ENCODE assay signal across 36 mouse cellular contexts in the genomic region with DNA sequence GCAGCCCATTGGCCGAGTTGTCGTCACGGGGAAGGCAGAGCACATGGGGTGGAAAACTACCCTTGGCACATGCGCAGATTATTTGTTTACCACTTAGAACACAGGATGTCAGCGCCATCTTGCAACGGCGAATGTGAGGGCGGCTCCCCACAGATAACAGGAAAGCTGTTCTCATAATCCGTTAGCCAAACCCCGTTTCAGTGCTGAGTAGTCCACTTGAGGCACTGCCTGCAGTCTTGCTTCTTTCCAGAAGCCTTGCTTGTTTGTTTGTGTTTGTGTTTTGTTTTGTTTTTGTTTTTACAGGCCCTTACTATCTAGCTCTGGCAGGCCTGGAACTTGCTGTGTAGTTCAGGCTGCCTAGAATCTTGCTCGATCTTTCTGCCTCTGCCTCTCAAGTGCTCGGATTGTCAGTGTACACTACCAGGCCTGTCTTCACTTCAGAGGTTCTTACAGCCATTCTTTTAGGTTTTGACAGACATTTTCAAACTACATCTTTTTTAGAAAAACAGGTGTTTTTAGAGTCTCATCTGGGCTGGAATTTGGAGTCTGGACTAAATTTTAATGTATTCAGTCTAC. TPM values are rescaled to one million over a fixed set of nuclear protein-coding genes. Genes with fewer than 3 reads are reported as not detected.
DNase-seq lines count a peak whose midpoint lies in the region; ATAC-seq and TF ChIP-seq lines count a peak whose summit lies in the region.
"Had no signal": no experiment of that assay in that cellular context is flagged by ENCODE, and none has a peak within 500 bp of the region (broad histone marks: within the 10 kb centered on the region; RNA-seq: fewer than 3 reads in every experiment).

No protein-coding gene starts in this region.

- peak; percentile 48 for DNase-seq in R1 (ENCODE audit: low read depth, low spot score)
- no peak for DNase-seq in liver, postnatal 0 days
- DNase-seq in gastrocnemius, postnatal 14 days = no peak
- no peak for DNase-seq in adrenal gland, adult 2 months
- DNase-seq in testis, postnatal 10 days (ENCODE audit: low spot score) = no peak
- DNase-seq in heart, postnatal 36 days = no peak
- DNase-seq: adrenal gland, postnatal 10 days; cerebellum, adult 2 months; cerebellum, postnatal 14 days; gastrocnemius, adult 2 months; heart, postnatal 14 days; kidney, adult 18-20 months; kidney, postnatal 25 days; lung, adult 18-20 months; lung, postnatal 4 days; retina, postnatal 1 day; right cerebral cortex, postnatal 25 days; spleen, adult 18-20 months; thymus, adult 2 months; thymus, postnatal 4 days had no signal

- TF ChIP-seq CTCF in liver, postnatal 0 days (IDR thresholded peaks at IDR 0.05; ENCODE audit: low read depth) = no peak

- 77% methylated on average over 12 of the region's 12 CpGs for WGBS in liver, embryonic 12.5 days (ENCODE audit: insufficient replicate concordance)
- 66% methylated on average over 8 of the region's 12 CpGs for WGBS in liver, postnatal 0 days (ENCODE audit: insufficient replicate concordance)

- peaks cover 4% of the 10 kb centered on the region; the same call in 1 of the 2 replicates for H3K4me1 ChIP-seq in liver, embryonic 12.5 days
- H3K4me1 ChIP-seq in liver, postnatal 0 days (ENCODE audit: insufficient read depth) = no peaks in the 10 kb centered on the region
- H3K4me1 ChIP-seq: kidney, embryonic 15.5 days; limb, embryonic 12.5 days; midbrain, embryonic 15.5 days; neural tube, embryonic 15.5 days had no signal

- H3K27ac ChIP-seq in liver, embryonic 12.5 days = peak overlapping the region; percentile 45; the same call in 1 of the 2 replicates
- no peak overlapping the region for H3K27ac ChIP-seq in liver, postnatal 0 days (ENCODE audit: low read depth)
- H3K27ac ChIP-seq: gastrocnemius, adult 2 months; kidney, embryonic 15.5 days; limb, embryonic 12.5 days; midbrain, embryonic 15.5 days; neural tube, embryonic 15.5 days; stomach, postnatal 0 days had no signal

- no peak for TF ChIP-seq EP300 in liver, postnatal 0 days (IDR thresholded peaks at IDR 0.05; ENCODE audit: low read depth)

- intact Hi-C loops in gastrocnemius, postnatal 14 days (cut with DNase I; ENCODE audit: low total_unique reads) = no loop called here
- intact Hi-C loops in heart, postnatal 36 days (cut with DNase I) = no loop called here

- H3K27me3 ChIP-seq in liver, embryonic 12.5 days (replicated peaks) = no peaks in the 10 kb centered on the region
- no peaks in the 10 kb centered on the region for H3K27me3 ChIP-seq in liver, postnatal 0 days (ENCODE audit: insufficient read depth, low read length)
- H3K27me3 ChIP-seq: kidney, embryonic 15.5 days; limb, embryonic 12.5 days; midbrain, embryonic 15.5 days; neural tube, embryonic 15.5 days had no signal

- peaks cover 82% of the 10 kb centered on the region for H3K36me3 ChIP-seq in liver, embryonic 12.5 days
- H3K36me3 ChIP-seq in liver, postnatal 0 days (replicated peaks; ENCODE audit: insufficient read depth, low read length) = peaks cover 5% of the 10 kb centered on the region; the same call in 1 of the 2 replicates
- H3K36me3 ChIP-seq: midbrain, embryonic 15.5 days; neural tube, embryonic 15.5 days had no signal

- no peak overlapping the region for H3K4me3 ChIP-seq in liver, embryonic 12.5 days
- no peak overlapping the region for H3K4me3 ChIP-seq in liver, postnatal 0 days (ENCODE audit: low read depth, low read length)
- H3K4me3 ChIP-seq: gastrocnemius, adult 2 months; kidney, embryonic 15.5 days; limb, embryonic 12.5 days; midbrain, embryonic 15.5 days; neural tube, embryonic 15.5 days had no signal

- H3K4me2 ChIP-seq in liver, embryonic 12.5 days = no peak overlapping the region
- H3K4me2 ChIP-seq in liver, postnatal 0 days (ENCODE audit: low read depth, low read length) = no peak overlapping the region
- H3K4me2 ChIP-seq: kidney, embryonic 15.5 days; limb, embryonic 12.5 days; midbrain, embryonic 15.5 days; neural tube, embryonic 15.5 days had no signal

- H3K9ac ChIP-seq in liver, embryonic 12.5 days = no peak overlapping the region
- H3K9ac ChIP-seq in liver, postnatal 0 days (replicated peaks) = no peak overlapping the region
- H3K9ac ChIP-seq: kidney, embryonic 15.5 days; limb, embryonic 12.5 days; midbrain, embryonic 15.5 days; neural tube, embryonic 15.5 days had no signal

- H3K9me3 ChIP-seq in liver, embryonic 12.5 days (replicated peaks) = no peaks in the 10 kb centered on the region
- H3K9me3 ChIP-seq in liver, postnatal 0 days (ENCODE audit: low read length) = no peaks in the 10 kb centered on the region
- H3K9me3 ChIP-seq: kidney, embryonic 15.5 days; limb, embryonic 12.5 days; midbrain, embryonic 15.5 days; neural tube, embryonic 15.5 days had no signal

- ATAC-seq in erythroblast, adult 5-6 weeks (replicated peaks; ENCODE audit: low FRiP score, poor library complexity, severe bottlenecking) = peak; percentile 92
- peak; percentile 80 for ATAC-seq in liver, embryonic 12.5 days
- peak; percentile 90 for ATAC-seq in liver, postnatal 0 days
- ATAC-seq: forebrain, embryonic 16.5 days; hindbrain, embryonic 16.5 days; lung, postnatal 0 days; midbrain, embryonic 15.5 days had no signal

RNA-seq across cellular contexts. Expression of a gene that starts 12.5 kb away (rescaled TPM):
- 27.8 and 40.3 TPM in 2 replicates for total RNA-seq in erythroblast, adult 5-6 weeks (2015; ENCODE audit: low replicate concordance)
- total RNA-seq in erythroblast, adult 5-6 weeks (2017; ENCODE audit: low replicate concordance) = 32.1 and 36.5 TPM in 2 replicates
- 13.8 and 16.4 TPM in 2 replicates for polyA plus RNA-seq in liver, embryonic 12.5 days (2016; fragmentation: Nextera tagmentation; extraction: Ambion mirVana)
- 3.1 and 4.5 TPM in 2 replicates for polyA plus RNA-seq in liver, postnatal 0 days (2015; fragmentation: Nextera tagmentation; extraction: Ambion mirVana)
- 1 to 10 TPM; 1.3 to 1.8 TPM for total RNA-seq in gastrocnemius, postnatal 14 days (2021)
- under 1 TPM; 0.41 to 0.72 TPM for total RNA-seq in adrenal gland, adult 2 months (2021)
- 0.17 and 1.2 TPM in 2 replicates for polyA plus RNA-seq in adrenal gland, adult 2 months (2012; rRNA removed)
- total RNA-seq in heart, postnatal 36 days (2021) = under 1 TPM; 0.11 to 0.17 TPM

RNA-seq across cellular contexts. Expression of a gene that starts 12.5 kb away (rescaled TPM):
- 21.5 and 28.8 TPM in 2 replicates for total RNA-seq in erythroblast, adult 5-6 weeks (2015; ENCODE audit: low replicate concordance)
- 18.2 and 21.3 TPM in 2 replicates for total RNA-seq in erythroblast, adult 5-6 weeks (2017; ENCODE audit: low replicate concordance)
- 55.8 and 56.5 TPM in 2 replicates for polyA plus RNA-seq in liver, embryonic 12.5 days (2016; fragmentation: Nextera tagmentation; extraction: Ambion mirVana)
- 42.1 and 43.0 TPM in 2 replicates for polyA plus RNA-seq in liver, postnatal 0 days (2015; fragmentation: Nextera tagmentation; extraction: Ambion mirVana)
- 10 to 100 TPM; 56.2 to 61.0 TPM for total RNA-seq in gastrocnemius, postnatal 14 days (2021)
- 100 to 1,000 TPM in 1 of 2 experiments, 10 to 100 TPM in 1; 99.9 to 116 TPM for total RNA-seq in adrenal gland, adult 2 months (2021)
- 44.9 and 53.6 TPM in 2 replicates for polyA plus RNA-seq in adrenal gland, adult 2 months (2012; rRNA removed)
- total RNA-seq in heart, postnatal 36 days (2021) = 10 to 100 TPM; 57.9 to 61.8 TPM

RNA-seq across cellular contexts. Expression of a gene that starts 42.3 kb away (rescaled TPM):
- total RNA-seq in erythroblast, adult 5-6 weeks (2015; ENCODE audit: low replicate concordance) = not detected in 2 replicates
- total RNA-seq in erythroblast, adult 5-6 weeks (2017; ENCODE audit: low replicate concordance) = 0.34 TPM in 1 of 2 replicates, not detected in the other
- polyA plus RNA-seq in liver, embryonic 12.5 days (2016; fragmentation: Nextera tagmentation; extraction: Ambion mirVana) = 0.08 and 0.11 TPM in 2 replicates
- 0.13 and 0.14 TPM in 2 replicates for polyA plus RNA-seq in liver, postnatal 0 days (2015; fragmentation: Nextera tagmentation; extraction: Ambion mirVana)
- total RNA-seq in gastrocnemius, postnatal 14 days (2021) = under 1 TPM; 0.11 to 0.12 TPM
- under 1 TPM; 0.09 to 0.21 TPM for total RNA-seq in adrenal gland, adult 2 months (2021)
- polyA plus RNA-seq in adrenal gland, adult 2 months (2012; rRNA removed) = 0.32 and 0.33 TPM in 2 replicates
- not detected for total RNA-seq in heart, postnatal 36 days (2021)
- total RNA-seq: heart, adult 8-10 months; heart, postnatal 14 days had no signal

RNA-seq across cellular contexts. Expression of a gene that starts 56.5 kb away (rescaled TPM):
- not detected in 2 replicates for total RNA-seq in erythroblast, adult 5-6 weeks (2015; ENCODE audit: low replicate concordance)
- total RNA-seq in erythroblast, adult 5-6 weeks (2017; ENCODE audit: low replicate concordance) = not detected in 2 replicates
- 0.10 and 0.11 TPM in 2 replicates for polyA plus RNA-seq in liver, embryonic 12.5 days (2016; fragmentation: Nextera tagmentation; extraction: Ambion mirVana)
- polyA plus RNA-seq in liver, postnatal 0 days (2015; fragmentation: Nextera tagmentation; extraction: Ambion mirVana) = 0.12 and 0.14 TPM in 2 replicates
- not detected for total RNA-seq in gastrocnemius, postnatal 14 days (2021)
- under 1 TPM in 1 of 2 experiments, not detected in 1; 0.21 TPM for total RNA-seq in adrenal gland, adult 2 months (2021)
- 0.15 TPM in 1 of 2 replicates, not detected in the other for polyA plus RNA-seq in adrenal gland, adult 2 months (2012; rRNA removed)
- total RNA-seq in heart, postnatal 36 days (2021) = not detected
- total RNA-seq: adrenal gland, postnatal 10 days; gastrocnemius, adult 2 months; gastrocnemius, postnatal 4 days; heart, adult 8-10 months; heart, postnatal 14 days; left cerebral cortex, adult 18-20 months had no signal
- polyA plus RNA-seq: cerebellum, adult 2 months; embryonic facial prominence, embryonic 11.5 days; forebrain, embryonic 11.5 days; forebrain, embryonic 16.5 days; hindbrain, embryonic 11.5 days; limb, embryonic 12.5 days; lung, postnatal 0 days; neural tube, embryonic 15.5 days; stomach, postnatal 0 days; thymus, adult 2 months had no signal

Comparison
In these comparisons a context has a peak if more than half of its experiments do, and no peak if none do; other contexts are left out.
1. RNA of a gene that starts 12.5 kb away (total RNA-seq): 27.8 to 40.3 TPM in erythroblast, adult 5-6 weeks; 1.3 to 1.8 TPM in gastrocnemius, postnatal 14 days, 0.41 to 0.72 TPM in adrenal gland, adult 2 months and 0.11 to 0.17 TPM in heart, postnatal 36 days; every median in the first group is over 10 times any median in the second.
2. Peak in every context shown above with its lines, with median percentiles within 50 percentile points of each other: ATAC-seq.